Mouse (Mus musculus): ENCODE measurements at regions not wholly inside any gene's neighbourhood (a gene's known extent, or its start where the extent isn't known, plus 50 kb on each side); places are given as distances from the start of the nearest gene placed in this dataset.

DNA sequence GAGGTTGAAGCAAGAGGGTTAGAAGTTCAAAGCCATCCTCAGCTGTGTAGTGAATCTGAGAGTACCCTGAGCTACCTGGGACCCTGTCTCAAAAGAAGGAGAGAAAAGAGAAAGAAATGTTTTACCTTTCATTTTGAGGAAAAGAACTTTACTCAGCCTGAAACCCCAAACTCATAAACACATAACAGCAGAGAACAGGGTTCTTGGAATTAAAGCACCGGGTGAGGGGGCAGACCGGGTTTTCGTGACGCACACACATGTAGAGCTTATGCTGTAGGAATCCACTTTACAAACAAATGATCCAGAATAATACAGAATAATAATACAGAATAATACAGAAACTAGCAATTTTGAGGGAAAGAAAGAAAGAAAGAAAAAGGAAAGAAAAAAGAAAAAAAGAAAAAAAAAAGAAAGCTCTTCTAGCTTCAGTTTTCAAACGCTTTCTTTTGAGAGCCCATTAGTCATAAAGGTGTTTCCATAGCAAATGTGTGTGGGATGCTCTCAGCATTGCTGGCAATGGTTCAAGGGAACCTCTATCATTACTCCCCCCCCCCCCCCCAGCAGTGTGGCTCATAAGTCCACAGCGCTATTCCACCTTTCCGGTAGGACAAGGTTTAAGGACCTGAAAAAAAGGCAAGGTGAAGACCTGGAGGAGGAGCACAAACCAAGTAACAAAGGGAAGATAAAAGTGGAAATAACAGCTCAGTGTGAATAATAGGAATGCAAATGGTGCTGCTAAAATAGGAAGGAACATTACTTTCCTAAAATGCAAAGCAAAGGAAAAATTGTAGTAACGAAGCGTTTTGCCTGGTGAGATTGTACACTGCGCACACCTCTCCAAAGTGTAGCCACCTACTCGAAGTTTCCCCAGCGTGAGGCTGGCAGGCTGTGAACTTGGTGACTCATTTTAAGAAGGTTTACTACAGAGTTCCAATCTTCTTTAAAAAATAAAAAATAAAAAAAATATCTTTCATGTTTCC lies 110.3 kb downstream of the Btg1 start:
- WGBS = 90% methylated on average over 12 of the region's 12 CpGs

DNA sequence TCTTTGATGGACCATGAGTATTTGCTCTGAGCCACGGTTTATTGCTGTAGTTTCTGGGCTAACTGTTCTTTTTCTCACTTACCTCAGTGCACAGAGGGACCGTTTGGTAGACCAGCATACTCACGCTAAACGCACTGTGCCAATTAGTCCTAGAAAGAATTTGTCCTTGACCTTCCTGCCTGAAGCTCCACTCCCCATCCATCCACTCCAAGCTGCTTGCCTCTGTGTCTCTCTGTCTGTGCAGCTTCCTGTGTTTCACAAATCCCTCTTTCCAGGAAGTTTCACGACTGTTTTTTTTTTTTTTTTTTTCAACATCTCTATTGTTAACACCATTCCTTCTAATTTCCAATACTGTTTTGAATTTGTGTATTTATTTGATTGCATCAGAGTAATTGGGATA lies 116.8 kb downstream of the Btg1 start:
- Histone ChIP-seq H3K4me1 (ENCODE audit: control insufficient read depth, insufficient read depth, low read length) (no peaks in the 10 kb centered on the region), H3K27ac (replicated peaks; ENCODE audit: insufficient read depth, low read depth, low read length) (no peak overlapping the region), H3K4me3 (ENCODE audit: insufficient read depth, low read depth, low read length) (no peak overlapping the region), H3K36me3 (ENCODE audit: control insufficient read depth, insufficient read depth, low read length) (no peaks in the 10 kb centered on the region), H3K9ac (ENCODE audit: low read depth, low read length) (no peak overlapping the region), H3K27me3 (ENCODE audit: control insufficient read depth, insufficient read depth, low read length) (no peaks in the 10 kb centered on the region), H3K79me2 (ENCODE audit: control insufficient read depth, insufficient read depth, low read length) (no peaks in the 10 kb centered on the region)
- no peak for DNase-seq (ENCODE audit: extremely low read depth, low read depth, low spot score)
- TF ChIP-seq CTCF (IDR thresholded peaks at IDR 0.05; ENCODE audit: low read depth, low read length) (no peak), POLR2A (IDR thresholded peaks at IDR 0.05; ENCODE audit: extremely low read depth, insufficient read depth, low read length) (no peak)
- WGBS = 47% methylated on average over 5 of the region's 5 CpGs

More for the DNA sequence above, 110.3 kb downstream of the Btg1 start:
- DNase-seq (ENCODE audit: extremely low read depth, low read depth, low spot score) = no peak
- no peak overlapping the region for H3K9ac ChIP-seq (ENCODE audit: low read depth, low read length)
- no peak for TF ChIP-seq POLR2A (IDR thresholded peaks at IDR 0.05; ENCODE audit: extremely low read depth, insufficient read depth, low read length)
- no peak for TF ChIP-seq CTCF (IDR thresholded peaks at IDR 0.05; ENCODE audit: low read depth, low read length)
- H3K27me3 ChIP-seq (ENCODE audit: control insufficient read depth, insufficient read depth, low read length) = no peaks in the 10 kb centered on the region
- H3K79me2 ChIP-seq (ENCODE audit: control insufficient read depth, insufficient read depth, low read length) = no peaks in the 10 kb centered on the region
- no peaks in the 10 kb centered on the region for H3K4me1 ChIP-seq (ENCODE audit: control insufficient read depth, insufficient read depth, low read length)
- no peaks in the 10 kb centered on the region for H3K36me3 ChIP-seq (ENCODE audit: control insufficient read depth, insufficient read depth, low read length)
- H3K27ac ChIP-seq (replicated peaks; ENCODE audit: insufficient read depth, low read depth, low read length) = no peak overlapping the region
- no peak overlapping the region for H3K4me3 ChIP-seq (ENCODE audit: insufficient read depth, low read depth, low read length)

DNA sequence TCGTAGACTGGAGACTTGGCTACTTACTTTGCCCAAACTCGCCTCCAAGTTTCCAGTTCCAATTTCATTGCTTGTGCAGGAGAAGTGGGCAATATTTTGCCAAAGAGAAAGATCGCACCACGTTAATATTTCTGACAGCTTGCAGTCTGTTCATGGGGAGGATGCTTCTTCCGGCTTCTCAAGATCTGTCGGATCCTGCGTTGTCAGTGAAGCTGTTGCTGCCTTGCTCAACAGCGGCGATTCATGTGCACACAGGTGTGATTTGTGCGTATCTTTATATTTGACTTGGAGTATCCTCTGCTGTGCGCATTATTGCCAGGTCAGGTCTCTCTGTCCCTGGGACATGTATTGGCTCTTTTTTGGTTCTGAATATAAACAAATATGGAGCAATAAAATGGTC lies 118.3 kb downstream of the Btg1 start:
- no peak for TF ChIP-seq CTCF (IDR thresholded peaks at IDR 0.05; ENCODE audit: low read depth, low read length)
- TF ChIP-seq POLR2A (IDR thresholded peaks at IDR 0.05; ENCODE audit: extremely low read depth, insufficient read depth, low read length) = no peak
- no peak overlapping the region for H3K4me3 ChIP-seq (ENCODE audit: insufficient read depth, low read depth, low read length)
- H3K4me1 ChIP-seq (ENCODE audit: control insufficient read depth, insufficient read depth, low read length) = no peaks in the 10 kb centered on the region
- no peaks in the 10 kb centered on the region for H3K79me2 ChIP-seq (ENCODE audit: control insufficient read depth, insufficient read depth, low read length)
- 95% methylated on average over 11 of the region's 11 CpGs for WGBS
- no peak overlapping the region for H3K27ac ChIP-seq (replicated peaks; ENCODE audit: insufficient read depth, low read depth, low read length)
- no peak overlapping the region for H3K9ac ChIP-seq (ENCODE audit: low read depth, low read length)
- no peak for DNase-seq (ENCODE audit: extremely low read depth, low read depth, low spot score)
- H3K36me3 ChIP-seq (ENCODE audit: control insufficient read depth, insufficient read depth, low read length) = no peaks in the 10 kb centered on the region
- H3K27me3 ChIP-seq (ENCODE audit: control insufficient read depth, insufficient read depth, low read length) = no peaks in the 10 kb centered on the region

DNA sequence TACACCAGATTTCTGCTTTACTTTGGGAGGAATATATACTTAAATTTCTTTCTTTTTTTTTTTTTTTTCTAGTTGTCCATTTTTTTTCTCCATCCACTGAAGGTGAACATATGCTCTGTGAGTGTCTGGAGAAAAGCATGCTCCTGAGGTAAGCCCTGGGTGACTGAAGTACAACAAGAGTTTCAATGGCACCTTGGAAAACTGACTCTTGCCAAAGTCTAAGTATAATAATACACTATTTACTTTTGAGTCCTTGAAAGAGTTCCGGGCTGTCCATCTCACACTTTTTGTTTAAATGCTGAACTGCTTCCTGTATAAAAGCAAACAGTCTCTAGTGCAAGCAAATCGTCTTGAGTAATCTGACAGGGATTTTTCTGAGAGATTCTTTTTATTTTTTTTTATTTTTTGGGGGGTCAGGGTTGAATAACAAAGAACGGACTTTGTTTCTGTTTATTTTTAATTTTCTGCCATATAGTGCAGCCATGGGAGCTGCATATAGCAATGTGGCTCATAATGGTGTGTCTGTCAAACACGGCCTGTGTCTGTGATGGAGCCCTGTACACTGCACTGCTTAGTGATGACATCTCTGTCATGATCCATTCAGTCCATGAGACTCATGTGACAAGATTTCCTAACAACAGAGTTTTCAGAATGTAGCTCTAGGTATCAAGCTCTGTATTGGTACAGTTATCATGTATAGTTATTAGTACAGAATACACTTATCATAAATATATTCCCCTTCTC lies 119.3 kb downstream of the Btg1 start:
- Histone ChIP-seq H3K79me2 (ENCODE audit: control insufficient read depth, insufficient read depth, low read length) (no peaks in the 10 kb centered on the region), H3K9ac (ENCODE audit: low read depth, low read length) (no peak overlapping the region), H3K36me3 (ENCODE audit: control insufficient read depth, insufficient read depth, low read length) (no peaks in the 10 kb centered on the region), H3K4me1 (ENCODE audit: control insufficient read depth, insufficient read depth, low read length) (no peaks in the 10 kb centered on the region), H3K27me3 (ENCODE audit: control insufficient read depth, insufficient read depth, low read length) (no peaks in the 10 kb centered on the region), H3K27ac (replicated peaks; ENCODE audit: insufficient read depth, low read depth, low read length) (no peak overlapping the region), H3K4me3 (ENCODE audit: insufficient read depth, low read depth, low read length) (no peak overlapping the region)
- TF ChIP-seq CTCF (IDR thresholded peaks at IDR 0.05; ENCODE audit: low read depth, low read length) = no peak
- TF ChIP-seq POLR2A (IDR thresholded peaks at IDR 0.05; ENCODE audit: extremely low read depth, insufficient read depth, low read length) = no peak
- WGBS = 75% methylated on average over 4 of the region's 4 CpGs
- no peak for DNase-seq (ENCODE audit: extremely low read depth, low read depth, low spot score)

DNA sequence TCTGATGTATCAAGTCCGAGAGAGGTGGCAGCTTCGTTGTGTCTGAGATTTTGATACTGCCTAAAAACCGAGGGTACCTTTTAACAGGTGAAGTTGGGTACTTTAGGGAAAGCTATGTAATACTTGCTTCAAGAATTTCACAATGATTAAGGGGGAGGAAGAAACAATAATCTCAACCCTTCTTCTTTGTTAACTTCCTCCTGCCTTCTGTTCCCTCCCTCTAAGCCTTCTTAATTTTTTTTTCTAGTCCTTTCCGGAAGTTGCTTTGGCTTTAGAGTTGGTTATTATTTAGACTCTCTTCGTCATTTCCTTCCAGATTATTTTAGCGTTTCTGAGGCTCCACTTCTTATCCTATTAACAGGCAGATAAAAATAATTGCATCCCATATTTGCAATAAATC lies 121.2 kb downstream of the Btg1 start:
- Histone ChIP-seq H3K79me2 (ENCODE audit: control insufficient read depth, insufficient read depth, low read length) (no peaks in the 10 kb centered on the region), H3K27me3 (ENCODE audit: control insufficient read depth, insufficient read depth, low read length) (no peaks in the 10 kb centered on the region), H3K4me3 (ENCODE audit: insufficient read depth, low read depth, low read length) (no peak overlapping the region), H3K9ac (ENCODE audit: low read depth, low read length) (no peak overlapping the region), H3K27ac (replicated peaks; ENCODE audit: insufficient read depth, low read depth, low read length) (no peak overlapping the region), H3K4me1 (ENCODE audit: control insufficient read depth, insufficient read depth, low read length) (peaks cover 5% of the 10 kb centered on the region; the same call in 1 of the 2 replicates), H3K36me3 (ENCODE audit: control insufficient read depth, insufficient read depth, low read length) (no peaks in the 10 kb centered on the region)
- TF ChIP-seq CTCF (IDR thresholded peaks at IDR 0.05; ENCODE audit: low read depth, low read length) (no peak), POLR2A (IDR thresholded peaks at IDR 0.05; ENCODE audit: extremely low read depth, insufficient read depth, low read length) (no peak)
- no peak for DNase-seq (ENCODE audit: extremely low read depth, low read depth, low spot score)
- WGBS = 82% methylated on average over 6 of the region's 6 CpGs

Measured in liver, adult 2 months (tissue).